Mouse (Mus musculus): Measurements from ENCODE around the gene Dlg2. TPM values are rescaled to one million over a fixed set of nuclear protein-coding genes. Genes with fewer than 3 reads are reported as not detected.

Dlg2 gene
- polyA plus RNA-seq, 1 experiment = 0.85 TPM

DNA sequence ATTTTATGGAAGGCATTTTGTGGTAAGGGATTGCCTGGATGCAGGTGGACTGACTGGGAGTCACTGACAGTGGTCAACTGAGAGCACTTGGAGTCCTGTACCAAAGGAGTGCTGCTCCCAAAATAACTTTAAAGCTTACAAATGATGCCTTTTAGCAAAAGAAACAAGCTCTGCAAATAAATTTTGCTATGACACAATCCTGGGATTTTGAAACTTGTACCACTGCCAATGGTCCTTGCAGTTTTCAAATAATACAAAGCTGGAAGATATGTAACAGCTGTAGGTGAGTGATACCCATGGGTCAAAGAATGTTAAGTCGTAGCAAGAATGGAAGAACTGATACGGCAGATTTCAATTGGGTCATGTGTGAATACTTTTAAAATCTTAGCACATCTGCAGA lies 1380.5 kb downstream of the Dlg2 start:
- Histone ChIP-seq H3K9me3 (replicated peaks; ENCODE audit: control insufficient read depth, insufficient read depth, low read length, poor library complexity, severe bottlenecking) (no peaks in the 10 kb centered on the region), H3K27ac (ENCODE audit: insufficient read depth, low read length) (no peak overlapping the region), H3K4me3 (ENCODE audit: low read depth, low read length) (no peak overlapping the region), H3K27me3 (ENCODE audit: control insufficient read depth, insufficient read depth, low read length, poor library complexity, severe bottlenecking) (no peaks in the 10 kb centered on the region; the same call in 1 of the 2 replicates), H3K36me3 (ENCODE audit: control insufficient read depth, insufficient read depth, low read length, poor library complexity, severe bottlenecking) (no peaks in the 10 kb centered on the region), H3K9ac (ENCODE audit: low read depth, poor library complexity, severe bottlenecking) (no peak overlapping the region), H3K4me1 (ENCODE audit: control insufficient read depth, insufficient read depth, low read length) (no peaks in the 10 kb centered on the region)
- TF ChIP-seq POLR2A (IDR thresholded peaks at IDR 0.05; ENCODE audit: insufficient read depth, low read length) (no peak), CTCF (IDR thresholded peaks at IDR 0.05; ENCODE audit: low read depth, low read length) (no peak), EP300 (IDR thresholded peaks at IDR 0.05; ENCODE audit: insufficient read depth, low read depth, low read length) (no peak)

DNA sequence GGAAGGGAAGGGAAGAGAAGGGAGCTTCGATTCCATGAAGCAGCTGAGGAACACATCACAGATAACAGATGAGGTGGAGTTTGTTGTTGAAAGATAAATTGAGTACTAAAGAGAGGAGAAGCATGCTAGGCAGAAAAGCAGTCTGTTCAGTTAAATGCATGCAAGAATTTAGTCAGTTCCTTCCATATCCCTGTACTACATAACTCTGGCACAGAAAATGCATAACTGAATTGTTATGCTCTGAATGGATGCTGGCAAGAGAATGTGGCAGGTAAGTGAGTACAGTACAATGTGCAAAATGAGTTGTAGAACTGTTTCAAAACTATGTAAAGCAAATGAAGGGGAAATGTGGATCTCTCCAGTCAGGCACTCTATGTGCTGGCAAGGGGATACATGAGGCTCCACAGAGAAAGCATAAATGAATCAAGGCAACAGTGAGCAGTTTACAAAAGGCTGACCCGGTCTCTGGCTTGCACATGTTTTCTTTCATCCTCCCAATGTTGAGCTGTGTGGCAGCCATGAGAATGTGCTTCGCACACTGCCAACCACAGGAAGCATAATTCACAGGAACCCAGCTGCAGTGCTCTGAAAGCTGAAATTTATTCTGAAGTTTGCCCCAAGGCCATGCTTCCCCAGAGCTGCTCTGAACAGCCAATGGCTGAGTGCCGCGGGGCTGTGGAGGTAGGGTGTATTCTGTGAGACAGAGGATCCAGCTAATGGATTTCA lies 1386.5 kb downstream of the Dlg2 start:
- no peak overlapping the region for H3K27ac ChIP-seq (ENCODE audit: insufficient read depth, low read length)
- H3K27me3 ChIP-seq (ENCODE audit: control insufficient read depth, insufficient read depth, low read length, poor library complexity, severe bottlenecking) = no peaks in the 10 kb centered on the region
- H3K9me3 ChIP-seq (replicated peaks; ENCODE audit: control insufficient read depth, insufficient read depth, low read length, poor library complexity, severe bottlenecking) = no peaks in the 10 kb centered on the region
- no peak overlapping the region for H3K9ac ChIP-seq (ENCODE audit: low read depth, poor library complexity, severe bottlenecking)
- no peaks in the 10 kb centered on the region for H3K4me1 ChIP-seq (ENCODE audit: control insufficient read depth, insufficient read depth, low read length)
- H3K4me3 ChIP-seq (ENCODE audit: low read depth, low read length) = no peak overlapping the region
- no peak for TF ChIP-seq CTCF (IDR thresholded peaks at IDR 0.05; ENCODE audit: low read depth, low read length)
- no peak for TF ChIP-seq EP300 (IDR thresholded peaks at IDR 0.05; ENCODE audit: insufficient read depth, low read depth, low read length)
- TF ChIP-seq POLR2A (IDR thresholded peaks at IDR 0.05; ENCODE audit: insufficient read depth, low read length) = no peak
- H3K36me3 ChIP-seq (ENCODE audit: control insufficient read depth, insufficient read depth, low read length, poor library complexity, severe bottlenecking) = no peaks in the 10 kb centered on the region

DNA sequence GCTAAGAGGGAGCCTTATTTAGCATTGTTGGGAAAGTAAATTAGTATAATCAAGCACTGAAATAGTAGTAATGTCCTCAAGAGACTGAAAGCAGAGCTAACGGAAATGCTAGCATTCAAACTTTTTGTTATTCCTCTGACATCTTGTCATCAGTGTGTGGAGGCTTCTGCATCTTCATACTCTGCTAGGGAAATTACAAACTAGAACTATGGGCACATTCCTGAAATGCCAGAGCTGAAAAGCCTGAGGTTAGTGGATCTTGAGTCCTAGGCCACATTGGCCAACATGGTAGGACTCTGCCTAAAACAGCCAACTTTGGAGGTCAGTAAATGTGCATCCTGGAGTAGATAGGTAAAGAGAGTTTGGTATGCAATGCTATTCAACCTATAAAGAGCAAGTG lies 1392.4 kb downstream of the Dlg2 start:
- Histone ChIP-seq H3K27me3 (ENCODE audit: control insufficient read depth, insufficient read depth, low read length, poor library complexity, severe bottlenecking) (no peaks in the 10 kb centered on the region), H3K9ac (ENCODE audit: low read depth, poor library complexity, severe bottlenecking) (no peak overlapping the region), H3K4me3 (ENCODE audit: low read depth, low read length) (no peak overlapping the region), H3K4me1 (ENCODE audit: control insufficient read depth, insufficient read depth, low read length) (no peaks in the 10 kb centered on the region), H3K27ac (ENCODE audit: insufficient read depth, low read length) (no peak overlapping the region), H3K36me3 (ENCODE audit: control insufficient read depth, insufficient read depth, low read length, poor library complexity, severe bottlenecking) (no peaks in the 10 kb centered on the region), H3K9me3 (replicated peaks; ENCODE audit: control insufficient read depth, insufficient read depth, low read length, poor library complexity, severe bottlenecking) (no peaks in the 10 kb centered on the region)
- TF ChIP-seq EP300 (IDR thresholded peaks at IDR 0.05; ENCODE audit: insufficient read depth, low read depth, low read length) = no peak
- no peak for TF ChIP-seq CTCF (IDR thresholded peaks at IDR 0.05; ENCODE audit: low read depth, low read length)

DNA sequence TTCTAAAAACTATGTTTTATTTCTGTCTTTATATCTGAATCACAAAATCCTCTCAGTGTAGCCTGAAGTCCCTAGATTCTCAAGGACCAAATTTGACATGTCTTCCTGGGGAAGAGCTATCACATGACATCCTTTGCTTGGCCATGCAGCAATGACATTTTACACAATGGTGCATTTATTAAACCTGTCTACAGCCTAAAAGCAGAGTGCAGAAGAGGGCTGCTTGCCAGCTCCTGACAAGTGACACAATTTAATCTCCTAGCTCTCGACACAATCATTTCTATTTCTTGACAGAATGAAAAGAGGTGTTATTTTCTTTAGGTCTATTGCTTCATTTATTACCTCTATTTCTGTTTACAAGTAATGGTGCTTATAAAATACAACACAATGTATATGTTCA lies 1400.4 kb downstream of the Dlg2 start:
- Histone ChIP-seq H3K9ac (ENCODE audit: low read depth, poor library complexity, severe bottlenecking) (no peak overlapping the region), H3K9me3 (replicated peaks; ENCODE audit: control insufficient read depth, insufficient read depth, low read length, poor library complexity, severe bottlenecking) (no peaks in the 10 kb centered on the region), H3K36me3 (ENCODE audit: control insufficient read depth, insufficient read depth, low read length, poor library complexity, severe bottlenecking) (no peaks in the 10 kb centered on the region), H3K4me1 (ENCODE audit: control insufficient read depth, insufficient read depth, low read length) (no peaks in the 10 kb centered on the region), H3K27ac (ENCODE audit: insufficient read depth, low read length) (no peak overlapping the region), H3K27me3 (ENCODE audit: control insufficient read depth, insufficient read depth, low read length, poor library complexity, severe bottlenecking) (no peaks in the 10 kb centered on the region), H3K4me3 (ENCODE audit: low read depth, low read length) (no peak overlapping the region)
- TF ChIP-seq CTCF (IDR thresholded peaks at IDR 0.05; ENCODE audit: low read depth, low read length) = no peak
- no peak for TF ChIP-seq POLR2A (IDR thresholded peaks at IDR 0.05; ENCODE audit: insufficient read depth, low read length)
- no peak for TF ChIP-seq EP300 (IDR thresholded peaks at IDR 0.05; ENCODE audit: insufficient read depth, low read depth, low read length)

DNA sequence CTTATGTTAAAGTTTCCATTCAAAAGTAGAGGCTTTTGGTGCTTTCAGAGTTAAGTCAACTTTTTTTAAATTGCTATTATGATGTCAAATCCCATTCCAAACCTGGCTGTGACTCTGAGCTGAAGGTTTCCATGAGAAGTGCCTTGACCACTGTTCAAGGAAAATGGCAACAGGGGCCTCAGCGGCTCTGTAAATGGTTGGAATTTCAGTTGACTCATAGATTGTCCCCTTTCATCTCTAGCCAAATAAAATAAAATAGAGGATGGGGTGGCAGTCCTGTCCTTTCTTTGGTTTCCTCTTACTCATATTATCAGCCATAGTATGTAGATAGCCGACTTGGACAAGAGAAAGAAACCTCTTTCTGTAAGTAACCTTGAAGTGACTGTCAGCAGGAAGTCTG lies 1401.3 kb downstream of the Dlg2 start:
- TF ChIP-seq EP300 (IDR thresholded peaks at IDR 0.05; ENCODE audit: insufficient read depth, low read depth, low read length) = no peak
- no peak for TF ChIP-seq POLR2A (IDR thresholded peaks at IDR 0.05; ENCODE audit: insufficient read depth, low read length)
- no peak for TF ChIP-seq CTCF (IDR thresholded peaks at IDR 0.05; ENCODE audit: low read depth, low read length)
- no peaks in the 10 kb centered on the region for H3K27me3 ChIP-seq (ENCODE audit: control insufficient read depth, insufficient read depth, low read length, poor library complexity, severe bottlenecking)
- H3K36me3 ChIP-seq (ENCODE audit: control insufficient read depth, insufficient read depth, low read length, poor library complexity, severe bottlenecking) = no peaks in the 10 kb centered on the region
- H3K4me3 ChIP-seq (ENCODE audit: low read depth, low read length) = no peak overlapping the region
- H3K27ac ChIP-seq (ENCODE audit: insufficient read depth, low read length) = no peak overlapping the region
- no peaks in the 10 kb centered on the region for H3K9me3 ChIP-seq (replicated peaks; ENCODE audit: control insufficient read depth, insufficient read depth, low read length, poor library complexity, severe bottlenecking)
- H3K9ac ChIP-seq (ENCODE audit: low read depth, poor library complexity, severe bottlenecking) = no peak overlapping the region
- no peaks in the 10 kb centered on the region for H3K4me1 ChIP-seq (ENCODE audit: control insufficient read depth, insufficient read depth, low read length)

DNA sequence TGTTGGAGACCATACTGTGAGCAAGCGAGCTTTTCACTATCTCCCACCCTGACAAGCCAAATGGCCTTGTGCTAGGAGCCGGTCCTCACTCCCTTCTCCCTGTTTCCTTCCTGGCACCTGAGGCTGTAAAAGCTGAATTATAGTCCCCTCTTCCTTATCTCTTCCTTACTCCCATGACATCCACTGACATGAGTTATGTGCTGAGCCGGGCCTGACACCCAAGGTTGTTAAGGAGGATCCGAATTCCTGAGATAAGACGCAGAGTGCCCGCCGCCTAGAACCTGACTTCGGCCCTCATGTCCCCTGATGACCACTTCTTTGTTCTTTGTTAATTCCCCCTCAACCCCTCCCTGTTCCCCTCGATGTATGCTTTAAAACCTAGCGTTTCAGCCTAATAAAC lies 1409.9 kb downstream of the Dlg2 start:
- H3K9me3 ChIP-seq (replicated peaks; ENCODE audit: control insufficient read depth, insufficient read depth, low read length, poor library complexity, severe bottlenecking) = no peaks in the 10 kb centered on the region
- H3K27me3 ChIP-seq (ENCODE audit: control insufficient read depth, insufficient read depth, low read length, poor library complexity, severe bottlenecking) = no peaks in the 10 kb centered on the region
- no peaks in the 10 kb centered on the region for H3K36me3 ChIP-seq (ENCODE audit: control insufficient read depth, insufficient read depth, low read length, poor library complexity, severe bottlenecking)
- no peak overlapping the region for H3K27ac ChIP-seq (ENCODE audit: insufficient read depth, low read length)
- no peak for TF ChIP-seq POLR2A (IDR thresholded peaks at IDR 0.05; ENCODE audit: insufficient read depth, low read length)
- TF ChIP-seq EP300 (IDR thresholded peaks at IDR 0.05; ENCODE audit: insufficient read depth, low read depth, low read length) = no peak
- TF ChIP-seq CTCF (IDR thresholded peaks at IDR 0.05; ENCODE audit: low read depth, low read length) = no peak
- no peak overlapping the region for H3K4me3 ChIP-seq (ENCODE audit: low read depth, low read length)
- H3K4me1 ChIP-seq (ENCODE audit: control insufficient read depth, insufficient read depth, low read length) = no peaks in the 10 kb centered on the region
- no peak overlapping the region for H3K9ac ChIP-seq (ENCODE audit: low read depth, poor library complexity, severe bottlenecking)

Measured in ES-Bruce4 (cell line).